Comparison of ENCODE assay signal across 8 mouse cellular contexts in the genomic region with DNA sequence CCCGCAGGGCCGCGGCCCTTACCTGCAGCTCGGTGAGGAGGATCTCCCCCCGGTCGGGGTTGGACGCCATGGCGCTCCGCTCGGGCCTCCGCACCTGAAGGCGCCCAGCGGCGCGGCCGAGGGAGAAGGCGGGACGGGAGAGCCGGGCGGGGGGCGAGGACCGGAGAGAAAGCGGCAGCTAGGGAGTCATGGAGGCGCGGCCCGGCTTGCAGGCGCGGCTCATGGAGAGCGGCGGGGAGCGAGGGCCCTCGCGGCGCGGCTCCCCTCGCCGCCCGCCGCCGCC. TPM values are rescaled to one million over a fixed set of nuclear protein-coding genes. Genes with fewer than 3 reads are reported as not detected.
A peak's percentile ranks its signal among the peaks of the same experiment; 100 is the strongest.
DNase-seq lines count a peak whose midpoint lies in the region; ATAC-seq and TF ChIP-seq lines count a peak whose summit lies in the region.

No protein-coding gene starts in this region.

- TF ChIP-seq CTCF in lung, adult 2 months (IDR thresholded peaks at IDR 0.05; ENCODE audit: insufficient read depth, low read length), result no peak
- no peak for TF ChIP-seq CTCF in hindbrain, postnatal 0 days (IDR thresholded peaks at IDR 0.05; ENCODE audit: low read depth)

- H3ac ChIP-seq in myocyte (ENCODE audit: control insufficient read depth, insufficient read length), result peak overlapping the region; percentile 89

- peak overlapping the region; percentile 89 for H3K4me3 ChIP-seq in lung, adult 2 months (replicated peaks; ENCODE audit: extremely low read depth, low read depth, low read length)
- peak overlapping the region; percentile 83 for H3K4me3 ChIP-seq in embryonic facial prominence, embryonic 11.5 days (ENCODE audit: low read depth, low read length)
- H3K4me3 ChIP-seq in hindbrain, postnatal 0 days (ENCODE audit: low read length), result peak overlapping the region; percentile 100
- peak overlapping the region; percentile 60 for H3K4me3 ChIP-seq in myocyte

- under 1% methylated on average over 39 of the region's 40 CpGs for WGBS in lung, adult 2 months
- WGBS in embryonic facial prominence, embryonic 11.5 days, result 0% methylated on average over 9 of the region's 40 CpGs
- WGBS in hindbrain, postnatal 0 days, result 0% methylated on average over 10 of the region's 40 CpGs

- peak overlapping the region; percentile 65 for H3K27ac ChIP-seq in embryonic facial prominence, embryonic 11.5 days (replicated peaks; ENCODE audit: low read depth, low read length)
- H3K27ac ChIP-seq in hindbrain, postnatal 0 days, result peak overlapping the region; percentile 93

- DNase-seq in lung, adult 2 months, result no peak
- DNase-seq in lung, postnatal 36 days, result no peak
- no peak for DNase-seq in embryonic facial prominence, embryonic 11.5 days (ENCODE audit: low spot score)
- no peak for DNase-seq in hindbrain, postnatal 0 days (ENCODE audit: low spot score)
- no peak for DNase-seq in spleen, adult 12 weeks (ENCODE audit: low spot score)
- DNase-seq in layer of hippocampus, adult 9-11 months, result no peak
- no peak for DNase-seq in cerebellum, adult 8-10 months

- no peaks in the 10 kb centered on the region for H3K9me3 ChIP-seq in embryonic facial prominence, embryonic 11.5 days (replicated peaks; ENCODE audit: control insufficient read depth, low read length)
- H3K9me3 ChIP-seq in hindbrain, postnatal 0 days (ENCODE audit: low read length), result no peaks in the 10 kb centered on the region

- peak; percentile 53 for ATAC-seq in embryonic facial prominence, embryonic 11.5 days (replicated peaks; ENCODE audit: insufficient number of reproducible peaks, low FRiP score, low TSS enrichment, low read depth)
- ATAC-seq in hindbrain, postnatal 0 days, result no peak

- H3K4me2 ChIP-seq in embryonic facial prominence, embryonic 11.5 days (ENCODE audit: low read depth, low read length), result peak overlapping the region; percentile 27; the same call in 1 of the 2 replicates
- H3K4me2 ChIP-seq in hindbrain, postnatal 0 days (ENCODE audit: low read depth, low read length), result peak overlapping the region; percentile 67
- H3K4me2 ChIP-seq in myocyte (ENCODE audit: low read depth), result no peak overlapping the region

- H3K79me2 ChIP-seq in myocyte (ENCODE audit: control insufficient read depth, insufficient read depth), result peaks cover 44% of the 10 kb centered on the region

- H3K36me3 ChIP-seq in embryonic facial prominence, embryonic 11.5 days (replicated peaks; ENCODE audit: control insufficient read depth, insufficient read depth, low read depth, low read length), result no peaks in the 10 kb centered on the region
- H3K36me3 ChIP-seq in hindbrain, postnatal 0 days (ENCODE audit: insufficient read depth, low read length), result no peaks in the 10 kb centered on the region
- H3K36me3 ChIP-seq in myocyte (ENCODE audit: control insufficient read depth, insufficient read depth), result no peaks in the 10 kb centered on the region

- no peaks in the 10 kb centered on the region for H3K27me3 ChIP-seq in embryonic facial prominence, embryonic 11.5 days (ENCODE audit: control insufficient read depth, insufficient read depth, low read length)
- no peaks in the 10 kb centered on the region for H3K27me3 ChIP-seq in hindbrain, postnatal 0 days (ENCODE audit: insufficient read depth, low read length)
- no peaks in the 10 kb centered on the region for H3K27me3 ChIP-seq in myocyte (ENCODE audit: control insufficient read depth, insufficient read depth, insufficient read length)

- H3K4me1 ChIP-seq in lung, adult 2 months (ENCODE audit: control insufficient read depth, insufficient read depth, low read length), result no peaks in the 10 kb centered on the region
- no peaks in the 10 kb centered on the region for H3K4me1 ChIP-seq in embryonic facial prominence, embryonic 11.5 days (ENCODE audit: control insufficient read depth, insufficient read depth, low read length)
- no peaks in the 10 kb centered on the region for H3K4me1 ChIP-seq in hindbrain, postnatal 0 days (ENCODE audit: insufficient read depth, low read length)

- H3K9ac ChIP-seq in embryonic facial prominence, embryonic 11.5 days (replicated peaks; ENCODE audit: low read length), result peak overlapping the region; percentile 95
- H3K9ac ChIP-seq in hindbrain, postnatal 0 days (replicated peaks; ENCODE audit: low read length), result peak overlapping the region; percentile 98

- TF ChIP-seq POLR2A in lung, adult 2 months (IDR thresholded peaks at IDR 0.05; ENCODE audit: borderline replicate concordance, extremely low read depth, low read depth, low read length), result no peak
- TF ChIP-seq POLR2A in myocyte (IDR thresholded peaks at IDR 0.05; ENCODE audit: insufficient read length, low read depth), result no peak

TF ChIP-seq in myocyte, 11 proteins besides CTCF, POLR2A, EP300 and RAD21:
- no peak for TF ChIP-seq USF1 (IDR thresholded peaks at IDR 0.05; ENCODE audit: low read depth)
- TF ChIP-seq MYOD1 (IDR thresholded peaks at IDR 0.05; ENCODE audit: control insufficient read depth in 1 of 3, insufficient read length in 2 of 3, low read depth in 2 of 3), result no peak
- no peak for TF ChIP-seq CEBPB (IDR thresholded peaks at IDR 0.05; ENCODE audit: insufficient read depth, poor library complexity, severe bottlenecking)
- TF ChIP-seq E2F4 (IDR thresholded peaks at IDR 0.05; ENCODE audit: insufficient read depth), result no peak
- TF ChIP-seq POLR2AphosphoS2 (IDR thresholded peaks at IDR 0.05; ENCODE audit: insufficient read length, low read depth), result no peak
- TF ChIP-seq MYOG (IDR thresholded peaks at IDR 0.05; ENCODE audit: control insufficient read depth in 1 of 3, insufficient read depth in 1 of 3, insufficient read length in 2 of 3, low read depth in 2 of 3), result no peak
- TF ChIP-seq TCF3 (IDR thresholded peaks at IDR 0.05; ENCODE audit: insufficient read length, low read depth), result no peak

RNA-seq across cellular contexts. Expression of a gene that starts 0.3 kb away (rescaled TPM):
- 17.6 and 44.1 TPM in 2 replicates for polyA plus RNA-seq in lung, adult 2 months (2012; rRNA removed)
- 46.5 and 54.4 TPM in 2 replicates for polyA plus RNA-seq in embryonic facial prominence, embryonic 11.5 days (2014; fragmentation: Nextera tagmentation; extraction: Ambion mirVana)
- 13.9 and 23.6 TPM in 2 replicates for total RNA-seq in hindbrain, postnatal 0 days (2014; rRNA removed)
- polyA plus RNA-seq in hindbrain, postnatal 0 days (2015; fragmentation: Nextera tagmentation; extraction: Ambion mirVana), result 25.3 and 26.2 TPM in 2 replicates
- 11.8 TPM for polyA plus RNA-seq in myocyte (2012; fragmentation: generic; extraction: Trizol)
